Mouse (Mus musculus) gastrocnemius, adult 2 months (tissue): ENCODE measurements at regions not wholly inside any gene's neighbourhood (a gene's known extent, or its start where the extent isn't known, plus 50 kb on each side); places are given as distances from the start of the nearest gene placed in this dataset.

Experiments
- DNase-seq: peaks from one replicate; pipeline ENCODE4 v3.0.0; 2022
- H3K27ac ChIP-seq: fragments of 200-600 bp; 2 replicates; pipeline ENCODE4 v1.8.1; 2022; ENCODE audit warnings: mild to moderate bottlenecking
- H3K4me3 ChIP-seq: fragments of 200-600 bp; 2 replicates; pipeline ENCODE4 v1.8.1; 2022; ENCODE audit warnings: mild to moderate bottlenecking, moderate library complexity
- CTCF ChIP-seq: fragments of 200-600 bp; IDR thresholded peaks from 2 replicates; pipeline ENCODE4 v1.8.1; 2022; ENCODE audit warnings: antibody characterized with exemption, mild to moderate bottlenecking, moderate library complexity
- intact Hi-C: fragments of 180-260 bp; cut with DNase I; formaldehyde crosslinking; loops from one replicate; pipeline ENCODE4 v1.15.1; 2025

- DNase-seq = peak; percentile 73
- intact Hi-C loops = no loop called here
- no peak for TF ChIP-seq CTCF
- Histone ChIP-seq H3K27ac (peak overlapping the region; percentile 83), H3K4me3 (no peak overlapping the region)
These were observed 54.7 kb upstream of the Pappa2 start for GRCm38 (mm10) chr1:159034952-159035351.

GRCm38 (mm10) chr1:159036371-159036770 is 56.1 kb upstream of the Pappa2 start:
- H3K27ac ChIP-seq = peak overlapping the region; percentile 83
- peak; percentile 71 for DNase-seq
- intact Hi-C loops = no loop called here

GRCm38 (mm10) chr1:159045870-159046385 is 65.6 kb upstream of the Pappa2 start:
- intact Hi-C loops = no loop called here
- DNase-seq = peak; percentile 63
- no peak for TF ChIP-seq CTCF
- no peak overlapping the region for H3K4me3 ChIP-seq
- H3K27ac ChIP-seq = peak overlapping the region; percentile 67

More at GRCm38 (mm10) chr1:159036371-159036770, 56.1 kb upstream of the Pappa2 start:
- no peak for TF ChIP-seq CTCF
- no peak overlapping the region for H3K4me3 ChIP-seq

- no peak overlapping the region for H3K4me3 ChIP-seq
- intact Hi-C loops = no loop called here
- no peak for DNase-seq
- no peak overlapping the region for H3K27ac ChIP-seq
- TF ChIP-seq CTCF = no peak
These were observed 84.7 kb upstream of the Pappa2 start for GRCm38 (mm10) chr1:159065024-159065423.

- no peak for DNase-seq
- H3K4me3 ChIP-seq = no peak overlapping the region
- no peak overlapping the region for H3K27ac ChIP-seq
- no peak for TF ChIP-seq CTCF
- intact Hi-C loops = no loop called here
These were observed 118.9 kb upstream of the Pappa2 start for GRCm38 (mm10) chr1:159099205-159099604.

- no peak for TF ChIP-seq CTCF
- no peak overlapping the region for H3K27ac ChIP-seq
- intact Hi-C loops = no loop called here
These were observed 109.9 kb upstream of the Cop1 start for GRCm38 (mm10) chr1:159122201-159122600.

GRCm38 (mm10) chr1:159124874-159125273 is 107.2 kb upstream of the Cop1 start:
- no peak for TF ChIP-seq CTCF
- Histone ChIP-seq H3K27ac (no peak overlapping the region), H3K4me3 (no peak overlapping the region)
- no peak for DNase-seq
- intact Hi-C loops = no loop called here

More at GRCm38 (mm10) chr1:159122201-159122600, 109.9 kb upstream of the Cop1 start:
- no peak for DNase-seq
- no peak overlapping the region for H3K4me3 ChIP-seq

GRCm38 (mm10) chr1:159135301-159135700 is 96.8 kb upstream of the Cop1 start:
- intact Hi-C loops = loop anchor here (2.0 kb wide), 3 partner anchors 180 to 464 kb away; no protein-coding TSS in a partner anchor
- peak; percentile 97 for TF ChIP-seq CTCF
- Histone ChIP-seq H3K27ac (no peak overlapping the region), H3K4me3 (peak overlapping the region; percentile 37)
- peak; percentile 71 for DNase-seq

GRCm38 (mm10) chr1:159147788-159148497 is 84.2 kb upstream of the Cop1 start:
- H3K27ac ChIP-seq = no peak overlapping the region
- intact Hi-C loops = no loop called here
- TF ChIP-seq CTCF = no peak
- DNase-seq = no peak
- H3K4me3 ChIP-seq = no peak overlapping the region

GRCm38 (mm10) chr1:159148498-159149187 is 83.5 kb upstream of the Cop1 start:
- intact Hi-C loops = no loop called here
- Histone ChIP-seq H3K27ac (no peak overlapping the region), H3K4me3 (no peak overlapping the region)
- no peak for DNase-seq
- no peak for TF ChIP-seq CTCF

- Histone ChIP-seq H3K4me3 (no peak overlapping the region), H3K27ac (no peak overlapping the region)
- TF ChIP-seq CTCF = no peak
- intact Hi-C loops = no loop called here
- DNase-seq = no peak
These were observed 82.9 kb upstream of the Cop1 start for GRCm38 (mm10) chr1:159149207-159149606.

GRCm38 (mm10) chr1:159149721-159150120 is 82.4 kb upstream of the Cop1 start:
- TF ChIP-seq CTCF = no peak
- Histone ChIP-seq H3K4me3 (no peak overlapping the region), H3K27ac (no peak overlapping the region)
- no peak for DNase-seq
- intact Hi-C loops = no loop called here

- no peak for TF ChIP-seq CTCF
- intact Hi-C loops = no loop called here
- H3K27ac ChIP-seq = no peak overlapping the region
- H3K4me3 ChIP-seq = no peak overlapping the region
- no peak for DNase-seq
These were observed 81.8 kb upstream of the Cop1 start for GRCm38 (mm10) chr1:159150351-159150750.
